Mouse (Mus musculus) limb, embryonic 10.5 days (tissue): ENCODE data around the gene Cox17. TPM values are rescaled to one million over a fixed set of nuclear protein-coding genes. Genes with fewer than 3 reads are reported as not detected.
A peak's percentile ranks its signal among the peaks of the same experiment; 100 is the strongest.

Experiments
- DNase-seq: peaks from one replicate; pipeline ENCODE4 v3.0.0-alpha.2; 2017; ENCODE audit warnings: low spot score
- H3K27ac ChIP-seq: fragments of 300-500 bp; sonication (generic); 2 replicates; pipeline ENCODE4 v1.5.1; 2016; ENCODE audit warnings: mild to moderate bottlenecking
- H3K27me3 ChIP-seq: fragments of 300-500 bp; sonication (generic); 2 replicates; pipeline ENCODE4 v1.6.1; 2016; ENCODE audit warnings: low read depth, mild to moderate bottlenecking; ENCODE audit not compliant: poor library complexity, severe bottlenecking
- H3K36me3 ChIP-seq: fragments of 300-500 bp; sonication (generic); 2 replicates; pipeline ENCODE4 v1.6.1; 2016; ENCODE audit warnings: mild to moderate bottlenecking, moderate library complexity
- H3K4me1 ChIP-seq: fragments of 300-500 bp; sonication (generic); 2 replicates; pipeline ENCODE4 v1.6.1; 2016
- H3K4me3 ChIP-seq: fragments of 300-500 bp; sonication (generic); 2 replicates; pipeline ENCODE4 v1.5.1; 2016; ENCODE audit warnings: mild to moderate bottlenecking, moderate library complexity
- H3K9me3 ChIP-seq: fragments of 300-500 bp; sonication (generic); replicated peaks from 2 replicates; pipeline ENCODE4 v1.6.1; 2016; ENCODE audit warnings: mild to moderate bottlenecking
- WGBS: fragments of 180-500 bp; shearing (Covaris S2); methylation state at CpG from one replicate; pipeline ENCODE4 v1.1.7; 2016; 5-methylcytosine and 5-hydroxymethylcytosine counted together
- polyA plus RNA-seq: library from polyadenylated mRNA; unstranded; fragments of >200 nt; fragmentation: Nextera tagmentation; extraction: Ambion mirVana; gene quantifications from 2 replicates; pipeline ENCODE4 v1.2.1, GENCODE M21; 2016

The Cox17 gene
- polyA plus RNA-seq, 1 experiment from 2014 or later, result 119 TPM

DNA sequence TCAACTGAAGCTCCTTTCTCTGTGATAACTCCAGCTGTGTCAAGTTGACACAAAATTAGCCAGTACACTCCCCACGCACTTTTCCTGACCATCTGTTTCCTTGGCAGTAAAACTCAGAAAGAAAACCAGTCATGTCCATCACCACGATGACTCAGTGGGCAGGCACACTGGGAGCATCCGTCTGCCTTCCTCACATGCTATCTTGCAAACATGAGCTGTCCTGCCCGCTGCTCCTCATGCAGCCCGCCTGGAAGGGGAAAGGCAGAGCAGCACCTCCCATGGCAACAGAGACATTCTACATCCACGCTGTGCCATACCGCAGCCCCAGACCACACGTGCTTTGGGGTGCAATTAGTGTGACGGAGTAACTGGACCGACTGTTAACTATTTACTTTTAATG is 21.5 kb downstream of the Cox17 start:
- no peaks in the 10 kb centered on the region for H3K27me3 ChIP-seq
- DNase-seq, result no peak
- no peaks in the 10 kb centered on the region for H3K9me3 ChIP-seq
- 62% methylated on average over 10 of the region's 10 CpGs for WGBS
- H3K27ac ChIP-seq, result no peak overlapping the region
- H3K36me3 ChIP-seq, result no peaks in the 10 kb centered on the region
- H3K4me1 ChIP-seq, result peaks cover 12% of the 10 kb centered on the region
- H3K4me3 ChIP-seq, result no peak overlapping the region

DNA sequence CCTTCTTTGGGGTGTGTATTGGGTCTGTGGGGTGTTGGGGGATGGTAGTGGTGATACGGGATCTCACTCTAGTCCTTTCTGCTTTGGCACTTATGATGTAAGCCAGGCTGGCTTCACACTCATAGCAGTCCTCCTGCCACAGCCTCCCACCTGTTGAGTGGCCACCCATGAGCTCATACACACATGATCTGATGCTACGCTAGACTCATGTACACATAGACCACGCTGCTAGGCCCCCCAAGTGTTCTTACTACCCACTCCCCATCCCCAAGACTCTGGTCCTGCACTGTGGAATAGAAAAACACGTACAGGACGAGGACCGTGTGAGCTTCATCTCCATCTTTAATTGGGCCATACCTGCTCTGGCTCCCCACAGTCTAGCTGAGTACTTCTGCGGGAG is 22.2 kb downstream of the Cox17 start:
- H3K27ac ChIP-seq, result no peak overlapping the region
- H3K4me3 ChIP-seq, result no peak overlapping the region
- DNase-seq, result no peak
- peaks cover 12% of the 10 kb centered on the region for H3K4me1 ChIP-seq
- no peaks in the 10 kb centered on the region for H3K27me3 ChIP-seq
- no peaks in the 10 kb centered on the region for H3K9me3 ChIP-seq
- H3K36me3 ChIP-seq, result no peaks in the 10 kb centered on the region
- 90% methylated on average over 7 of the region's 7 CpGs for WGBS

DNA sequence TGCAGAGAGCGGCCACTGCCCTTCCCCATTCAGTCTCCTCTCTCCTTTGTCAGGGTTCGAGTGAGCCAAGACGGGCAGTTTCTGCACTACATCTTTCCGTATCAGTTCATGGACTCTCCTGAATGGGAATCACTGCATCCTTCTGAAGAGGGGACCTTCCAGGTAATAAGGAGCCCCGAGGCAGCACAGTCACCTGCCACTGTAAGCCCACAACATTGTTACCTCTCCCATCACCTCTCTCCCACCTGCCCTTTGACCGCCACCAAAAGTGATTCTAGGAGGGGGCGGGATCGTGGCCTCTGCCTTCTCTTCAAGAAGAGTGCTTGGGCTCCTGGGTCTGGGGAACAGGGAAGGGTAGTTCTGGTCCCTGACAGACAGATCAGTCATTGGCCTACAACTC is 22.6 kb downstream of the Cox17 start:
- H3K4me3 ChIP-seq, result no peak overlapping the region
- H3K9me3 ChIP-seq, result no peaks in the 10 kb centered on the region
- H3K36me3 ChIP-seq, result no peaks in the 10 kb centered on the region
- peaks cover 12% of the 10 kb centered on the region for H3K4me1 ChIP-seq
- 89% methylated on average over 8 of the region's 8 CpGs for WGBS
- H3K27me3 ChIP-seq, result no peaks in the 10 kb centered on the region
- DNase-seq, result no peak
- no peak overlapping the region for H3K27ac ChIP-seq

DNA sequence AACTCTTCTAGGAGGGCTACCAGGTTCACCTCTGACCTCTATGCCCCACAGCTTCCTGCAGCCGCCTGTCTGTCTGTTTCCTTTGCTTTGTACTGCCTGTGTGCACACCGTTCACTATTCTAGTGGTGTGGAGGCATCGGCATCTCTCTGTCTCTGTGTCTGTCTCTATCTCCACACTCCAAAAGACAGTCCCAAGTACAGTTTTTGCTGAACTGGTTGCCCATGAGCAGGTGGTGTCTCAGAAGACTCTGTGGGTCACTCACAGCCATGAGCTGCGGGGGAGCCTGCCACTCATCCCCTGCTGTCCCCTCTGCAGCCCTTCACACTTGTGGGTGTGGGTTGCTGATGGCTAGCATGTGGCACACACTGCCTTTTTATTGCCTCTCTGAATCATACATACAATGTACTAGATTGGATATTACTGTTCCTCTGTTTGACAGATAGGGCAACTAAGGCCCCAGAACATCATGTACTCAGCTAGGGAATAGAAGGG is 23.2 kb downstream of the Cox17 start:
- no peaks in the 10 kb centered on the region for H3K36me3 ChIP-seq
- peaks cover 12% of the 10 kb centered on the region for H3K4me1 ChIP-seq
- H3K27me3 ChIP-seq, result no peaks in the 10 kb centered on the region
- no peak for DNase-seq
- no peak overlapping the region for H3K27ac ChIP-seq
- H3K9me3 ChIP-seq, result no peaks in the 10 kb centered on the region
- no peak overlapping the region for H3K4me3 ChIP-seq
- 80% methylated on average over 4 of the region's 4 CpGs for WGBS

DNA sequence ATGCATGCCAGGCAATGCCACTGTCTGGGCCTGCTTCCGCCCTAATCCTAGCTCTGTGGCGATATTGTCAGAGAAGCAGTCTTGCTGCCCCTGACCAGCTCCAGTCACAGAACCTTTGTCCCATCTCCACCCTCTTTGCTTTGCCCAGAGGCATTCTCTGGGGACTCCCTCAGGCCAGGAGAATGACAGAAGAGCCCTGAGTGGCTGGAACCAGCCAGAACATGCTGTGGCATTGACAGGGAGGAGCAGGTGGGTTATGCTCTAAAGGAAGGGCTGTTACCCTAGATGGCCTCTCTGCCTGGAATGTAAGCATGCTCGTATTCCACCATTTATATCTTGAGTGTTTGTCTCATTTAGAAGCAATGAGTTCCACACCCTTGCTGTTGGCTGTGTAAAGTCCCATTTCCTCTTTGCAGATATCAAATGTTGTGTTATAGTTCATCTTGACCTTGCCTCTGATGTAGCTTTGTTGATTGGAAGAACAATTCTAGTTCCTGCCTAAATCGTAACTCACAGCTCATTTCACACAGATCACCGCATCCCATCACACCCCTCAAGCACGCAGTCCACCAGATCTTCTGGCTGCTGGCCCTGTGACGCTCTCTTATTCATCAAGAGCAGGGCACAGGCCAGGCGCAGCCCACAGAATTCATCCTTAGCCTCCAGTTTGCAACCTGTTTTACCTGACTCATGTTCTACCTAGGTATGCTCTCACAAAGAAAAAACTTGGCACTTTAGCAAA is 24.0 kb downstream of the Cox17 start:
- no peak for DNase-seq
- Histone ChIP-seq H3K36me3 (no peaks in the 10 kb centered on the region), H3K9me3 (no peaks in the 10 kb centered on the region), H3K27ac (0 out of 2 replicates have a peak overlapping the region, but pooled peaks have one; percentile 20), H3K4me3 (no peak overlapping the region), H3K27me3 (no peaks in the 10 kb centered on the region), H3K4me1 (peaks cover 12% of the 10 kb centered on the region)
- 90% methylated on average over 8 of the region's 8 CpGs for WGBS

DNA sequence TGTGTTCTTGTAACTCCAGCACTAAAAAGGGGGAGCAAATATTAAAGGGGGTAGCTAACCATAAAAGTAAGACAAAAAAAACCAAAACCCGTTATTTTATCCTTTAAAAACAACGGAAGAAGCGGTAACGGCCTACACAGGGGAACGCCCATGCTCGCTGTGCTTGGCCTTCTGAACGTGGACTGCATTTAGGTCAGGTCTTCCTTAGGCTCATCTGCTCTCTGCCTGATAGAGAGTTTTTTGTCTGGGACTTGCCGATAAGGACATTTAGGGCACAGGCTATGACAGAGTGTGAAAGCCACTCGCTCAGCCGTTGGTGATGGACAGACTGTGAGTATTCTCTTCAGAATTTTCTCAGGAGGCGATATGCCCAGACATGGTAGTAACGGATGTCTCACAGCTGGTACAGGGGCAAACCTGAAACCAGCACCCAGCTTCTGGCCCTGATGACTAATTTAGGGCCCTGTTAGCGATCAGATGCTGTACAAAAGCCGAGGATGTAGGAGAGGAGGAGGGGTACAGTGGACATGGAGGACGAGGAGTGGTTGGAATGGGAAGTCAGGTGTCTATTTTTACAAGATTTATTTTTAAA is 25.0 kb downstream of the Cox17 start:
- Histone ChIP-seq H3K4me3 (no peak overlapping the region), H3K27me3 (no peaks in the 10 kb centered on the region), H3K9me3 (no peaks in the 10 kb centered on the region), H3K4me1 (peaks cover 21% of the 10 kb centered on the region), H3K36me3 (no peaks in the 10 kb centered on the region), H3K27ac (no peak overlapping the region)
- DNase-seq, result no peak
- WGBS, result 90% methylated on average over 15 of the region's 15 CpGs

DNA sequence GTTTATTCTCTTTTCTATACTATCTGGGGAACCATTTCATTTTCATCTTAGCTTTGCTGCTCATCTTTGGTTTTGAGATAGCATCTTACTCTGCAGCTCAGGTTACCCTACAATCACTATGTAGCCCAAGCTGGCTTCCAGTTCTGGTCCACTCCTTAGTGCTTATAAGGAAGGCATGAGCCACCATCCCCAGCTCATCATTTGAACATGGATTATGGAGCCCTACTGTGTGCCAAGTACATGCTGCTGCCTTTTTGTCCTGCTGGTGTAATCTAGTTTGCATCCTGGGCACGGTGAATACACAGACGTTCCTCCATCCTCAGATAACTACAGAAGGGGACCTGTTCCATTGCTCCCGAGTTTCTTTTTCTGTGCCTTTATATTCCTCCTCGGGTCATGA is 26.1 kb downstream of the Cox17 start:
- Histone ChIP-seq H3K36me3 (no peaks in the 10 kb centered on the region), H3K4me1 (peaks cover 24% of the 10 kb centered on the region), H3K27ac (no peak overlapping the region), H3K9me3 (no peaks in the 10 kb centered on the region), H3K4me3 (no peak overlapping the region), H3K27me3 (no peaks in the 10 kb centered on the region)
- DNase-seq, result no peak
- 90% methylated on average over 4 of the region's 4 CpGs for WGBS

DNA sequence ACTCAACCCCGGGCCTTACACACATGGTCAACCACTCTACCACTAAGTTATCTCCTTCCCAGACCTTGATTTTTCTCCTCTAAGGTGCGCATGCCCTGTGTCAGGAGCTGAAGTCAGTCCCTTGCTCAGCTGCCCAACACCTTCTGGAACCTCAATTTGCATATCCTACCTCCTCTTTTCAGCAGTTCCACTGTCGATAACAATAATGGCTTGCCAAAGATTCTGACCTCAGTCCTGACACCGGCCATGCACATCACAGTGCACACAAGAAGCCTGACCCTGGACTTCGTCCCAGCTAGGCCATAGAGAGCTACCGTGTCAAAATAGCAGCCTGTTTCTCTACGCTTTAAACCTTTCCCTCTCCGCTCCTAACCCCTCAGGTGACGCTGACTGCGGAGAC is 26.6 kb downstream of the Cox17 start:
- Histone ChIP-seq H3K4me1 (peaks cover 22% of the 10 kb centered on the region), H3K27me3 (no peaks in the 10 kb centered on the region), H3K4me3 (no peak overlapping the region), H3K36me3 (no peaks in the 10 kb centered on the region), H3K9me3 (no peaks in the 10 kb centered on the region), H3K27ac (no peak overlapping the region)
- DNase-seq, result no peak
- WGBS, result 86% methylated on average over 10 of the region's 10 CpGs

DNA sequence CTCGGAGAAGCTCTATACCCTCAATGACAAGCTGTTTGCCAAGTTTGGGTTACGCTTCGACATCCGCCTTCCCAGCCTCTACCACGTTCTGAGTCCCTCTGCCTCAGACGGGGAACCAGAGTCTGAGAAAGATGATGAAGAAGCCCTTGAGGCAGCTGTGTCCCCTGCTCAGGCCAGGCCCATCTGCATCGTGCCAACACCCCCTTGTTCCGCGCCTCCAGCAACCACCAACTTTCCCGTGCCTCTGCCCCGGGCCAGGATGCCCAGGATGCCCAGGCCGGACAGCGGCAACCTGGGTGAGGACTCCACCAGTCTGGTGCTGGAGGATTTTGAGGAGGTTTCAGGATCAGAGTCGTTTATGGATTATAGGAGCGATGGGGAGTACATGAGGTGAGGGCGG is 27.1 kb downstream of the Cox17 start:
- WGBS, result 80% methylated on average over 16 of the region's 16 CpGs
- Histone ChIP-seq H3K27ac (no peak overlapping the region), H3K4me1 (peaks cover 22% of the 10 kb centered on the region), H3K36me3 (no peaks in the 10 kb centered on the region), H3K9me3 (no peaks in the 10 kb centered on the region), H3K27me3 (no peaks in the 10 kb centered on the region), H3K4me3 (peak overlapping the region; percentile 24; the same call in 1 of the 2 replicates)
- no peak for DNase-seq

DNA sequence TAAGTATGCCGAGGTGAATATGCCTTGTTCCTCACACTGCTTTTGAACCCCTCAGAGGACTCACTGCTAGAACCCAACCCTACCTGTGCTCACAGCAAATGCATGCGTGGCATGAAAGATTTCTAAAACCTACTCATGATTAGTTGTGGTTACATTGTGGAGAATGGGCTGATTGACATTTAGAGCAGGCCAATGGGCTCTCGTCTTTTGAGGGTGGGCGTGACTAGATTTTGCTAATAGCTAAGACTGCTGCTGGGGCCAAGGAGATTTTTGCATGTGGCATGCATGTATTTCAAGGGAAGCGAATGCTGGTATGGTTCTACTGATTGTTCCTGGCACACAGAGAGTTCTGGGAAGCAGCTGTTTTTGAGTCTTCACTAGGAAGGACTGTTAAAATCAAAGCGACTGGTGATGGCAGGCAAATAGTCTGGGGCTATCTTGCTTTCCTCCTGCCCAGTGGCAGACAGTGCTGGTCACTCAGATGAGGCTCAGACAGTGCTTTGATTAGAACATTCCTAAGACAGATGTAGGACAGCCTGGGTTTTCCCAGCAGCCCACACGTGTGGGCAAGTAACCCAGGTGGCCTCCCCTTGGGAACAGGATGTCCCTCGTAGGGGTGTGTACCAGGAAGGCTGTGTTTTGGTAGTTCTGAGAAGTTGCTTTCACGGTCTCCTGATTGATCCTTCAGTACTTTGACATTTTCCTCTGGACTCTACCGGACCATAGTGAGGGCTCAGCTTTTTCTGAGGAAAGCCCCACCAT is 27.8 kb downstream of the Cox17 start:
- Histone ChIP-seq H3K4me3 (peak overlapping the region; percentile 24; the same call in 1 of the 2 replicates), H3K27ac (no peak overlapping the region), H3K36me3 (no peaks in the 10 kb centered on the region), H3K27me3 (no peaks in the 10 kb centered on the region), H3K4me1 (peaks cover 21% of the 10 kb centered on the region), H3K9me3 (no peaks in the 10 kb centered on the region)
- 80% methylated on average over 10 of the region's 10 CpGs for WGBS
- DNase-seq, result no peak

DNA sequence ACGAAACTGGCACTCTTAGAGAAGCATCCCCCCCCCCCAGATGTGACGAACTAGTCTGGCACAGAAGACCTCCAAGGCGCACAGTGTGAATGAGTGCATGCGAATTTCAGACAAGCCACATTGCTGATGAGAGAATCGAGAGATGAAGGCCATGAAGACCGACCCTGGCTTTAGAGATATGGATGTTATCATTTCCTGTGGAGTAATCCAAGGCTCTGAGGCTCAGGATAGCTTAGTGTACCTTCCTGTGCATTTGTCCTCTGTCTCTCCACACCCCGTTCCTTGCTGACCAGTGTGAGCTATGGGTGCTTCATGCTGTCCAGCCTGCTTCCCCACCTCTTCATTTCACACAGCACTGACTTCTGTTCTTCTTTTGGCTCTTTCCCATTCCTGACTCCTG is 28.4 kb downstream of the Cox17 start:
- H3K27ac ChIP-seq, result no peak overlapping the region
- WGBS, result 86% methylated on average over 7 of the region's 7 CpGs
- DNase-seq, result no peak

DNA sequence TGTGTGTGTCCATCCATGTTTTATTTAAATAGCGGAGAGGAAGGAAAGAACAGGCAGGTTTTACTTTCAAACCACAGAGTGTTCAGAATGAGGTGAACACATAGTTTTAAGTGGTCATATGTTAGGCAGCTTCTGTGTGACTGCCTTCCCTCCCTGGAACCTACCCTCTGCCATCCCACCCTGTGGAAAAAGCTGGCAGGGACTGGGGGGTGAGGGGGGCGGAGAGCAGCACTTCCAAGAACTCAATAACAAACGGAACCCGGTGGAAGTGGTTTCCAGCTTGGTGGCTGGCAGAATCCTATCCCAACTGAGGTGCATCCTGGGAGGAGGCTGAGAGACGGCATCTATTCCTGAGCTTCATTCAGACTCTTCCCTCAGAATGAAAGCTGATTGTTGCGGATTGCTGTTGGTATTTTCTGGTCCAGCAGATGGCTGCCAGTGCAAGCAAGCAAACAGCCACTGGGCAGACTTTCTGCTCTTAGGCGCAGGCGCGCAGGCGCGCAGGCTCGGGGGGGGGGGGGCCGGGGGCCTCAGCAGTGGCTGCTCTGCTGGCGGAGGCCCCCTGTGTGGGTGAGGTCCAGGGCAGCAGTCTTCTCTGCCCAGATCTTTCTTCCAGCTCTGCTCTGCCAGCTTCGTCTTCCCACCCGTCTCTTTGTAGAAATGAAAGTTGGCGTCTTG is 29.5 kb downstream of the Cox17 start:
- WGBS, result 51% methylated on average over 17 of the region's 17 CpGs
- Histone ChIP-seq H3K9me3 (no peaks in the 10 kb centered on the region), H3K36me3 (no peaks in the 10 kb centered on the region), H3K4me3 (peak overlapping the region; percentile 39), H3K27ac (peak overlapping the region; percentile 47), H3K27me3 (no peaks in the 10 kb centered on the region), H3K4me1 (peaks cover 21% of the 10 kb centered on the region)
- DNase-seq, result peak; percentile 66

More for the DNA sequence above, 28.4 kb downstream of the Cox17 start:
- H3K4me1 ChIP-seq, result peaks cover 21% of the 10 kb centered on the region
- H3K36me3 ChIP-seq, result no peaks in the 10 kb centered on the region
- no peaks in the 10 kb centered on the region for H3K9me3 ChIP-seq
- H3K4me3 ChIP-seq, result no peak overlapping the region
- H3K27me3 ChIP-seq, result no peaks in the 10 kb centered on the region
